Mouse (Mus musculus): ENCODE data around the gene Lgalsl. TPM values are rescaled to one million over a fixed set of nuclear protein-coding genes. Genes with fewer than 3 reads are reported as not detected.
A peak's percentile ranks its signal among the peaks of the same experiment; 100 is the strongest.

The Lgalsl gene
- polyA plus RNA-seq, 1 experiment from 2014 or later, result 34.6 TPM

GRCm38 (mm10) chr11:20831600-20832137 lies 813 bp upstream of the Lgalsl start:
- Histone ChIP-seq H3K36me3 (ENCODE audit: control insufficient read depth, insufficient read depth) (peaks cover 9% of the 10 kb centered on the region), H3K4me1 (ENCODE audit: control insufficient read depth, insufficient read depth, low read length) (peaks cover 10% of the 10 kb centered on the region), H3K27ac (ENCODE audit: low read length) (no peak overlapping the region), H3K27me3 (ENCODE audit: control insufficient read depth, insufficient read depth, low read length) (no peaks in the 10 kb centered on the region), H3K9ac (ENCODE audit: low read length) (peak overlapping the region; percentile 93), H3K4me2 (ENCODE audit: low read depth, low read length) (peak overlapping the region; percentile 85), H3K4me3 (ENCODE audit: low read length) (peak overlapping the region; percentile 82), H3K9me3 (replicated peaks; ENCODE audit: control insufficient read depth, low read length) (no peaks in the 10 kb centered on the region)
- no peak for ATAC-seq (replicated peaks; ENCODE audit: extremely low read depth, insufficient read depth, low FRiP score)
- WGBS, result 19% methylated on average over 11 of the region's 11 CpGs

GRCm38 (mm10) chr11:20829993-20830685 lies 717 bp downstream of the Lgalsl start:
- Histone ChIP-seq H3K27me3 (ENCODE audit: control insufficient read depth, insufficient read depth, low read length) (no peaks in the 10 kb centered on the region), H3K27ac (ENCODE audit: low read length) (peak overlapping the region; percentile 88), H3K4me2 (ENCODE audit: low read depth, low read length) (peak overlapping the region; percentile 85), H3K4me1 (ENCODE audit: control insufficient read depth, insufficient read depth, low read length) (peaks cover 10% of the 10 kb centered on the region), H3K36me3 (ENCODE audit: control insufficient read depth, insufficient read depth) (peaks cover 11% of the 10 kb centered on the region), H3K4me3 (ENCODE audit: low read length) (peak overlapping the region; percentile 82), H3K9ac (ENCODE audit: low read length) (peak overlapping the region; percentile 93), H3K9me3 (replicated peaks; ENCODE audit: control insufficient read depth, low read length) (no peaks in the 10 kb centered on the region)
- 12% methylated on average over 23 of the region's 23 CpGs for WGBS
- ATAC-seq (replicated peaks; ENCODE audit: extremely low read depth, insufficient read depth, low FRiP score), result peak; percentile 4; the same call in 1 of the 2 replicates

DNA sequence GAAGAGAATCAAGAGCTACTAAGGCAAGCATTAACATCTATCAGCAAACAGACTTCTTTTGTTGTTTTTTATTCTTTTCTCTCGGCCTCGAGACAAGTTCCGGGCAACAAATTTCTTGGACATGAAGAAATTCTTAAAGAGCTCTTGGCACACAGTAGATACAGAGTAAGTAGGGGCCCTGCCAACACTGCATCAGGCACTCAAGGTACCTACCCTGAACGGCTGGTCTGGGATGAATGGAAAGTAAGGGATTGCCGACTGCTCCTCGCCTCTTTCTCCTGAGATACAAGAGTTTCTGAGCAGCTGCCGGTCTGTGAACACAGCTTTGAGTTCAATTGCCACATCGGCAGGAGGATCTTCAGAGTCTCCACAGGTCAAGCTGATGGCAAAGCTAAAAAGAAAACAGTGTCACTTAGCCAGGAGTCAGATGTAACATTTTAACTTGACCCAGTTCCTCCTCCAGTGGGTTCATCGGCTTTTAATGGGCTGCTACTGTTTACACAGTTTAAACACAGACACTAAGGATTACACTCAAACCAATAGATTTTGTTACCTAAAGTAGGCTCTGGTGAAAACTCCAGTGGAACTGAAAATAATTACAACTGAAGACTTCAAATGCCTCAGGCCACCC lies 1.7 kb downstream of the Lgalsl start:
- Histone ChIP-seq H3K4me1 (ENCODE audit: control insufficient read depth, insufficient read depth, low read length) (peaks cover 10% of the 10 kb centered on the region), H3K36me3 (ENCODE audit: control insufficient read depth, insufficient read depth) (peaks cover 11% of the 10 kb centered on the region), H3K4me2 (ENCODE audit: low read depth, low read length) (peak overlapping the region; percentile 85; the same call in 1 of the 2 replicates), H3K27me3 (ENCODE audit: control insufficient read depth, insufficient read depth, low read length) (no peaks in the 10 kb centered on the region), H3K27ac (ENCODE audit: low read length) (no peak overlapping the region), H3K9ac (ENCODE audit: low read length) (no peak overlapping the region), H3K4me3 (ENCODE audit: low read length) (no peak overlapping the region), H3K9me3 (replicated peaks; ENCODE audit: control insufficient read depth, low read length) (no peaks in the 10 kb centered on the region)
- 71% methylated on average over 9 of the region's 9 CpGs for WGBS
- ATAC-seq (replicated peaks; ENCODE audit: extremely low read depth, insufficient read depth, low FRiP score), result no peak

- WGBS, result 84% methylated on average over 2 of the region's 2 CpGs
- no peak overlapping the region for H3K9ac ChIP-seq (ENCODE audit: low read length)
- no peak for ATAC-seq (replicated peaks; ENCODE audit: extremely low read depth, insufficient read depth, low FRiP score)
- no peaks in the 10 kb centered on the region for H3K9me3 ChIP-seq (replicated peaks; ENCODE audit: control insufficient read depth, low read length)
- peaks cover 11% of the 10 kb centered on the region for H3K36me3 ChIP-seq (ENCODE audit: control insufficient read depth, insufficient read depth)
- H3K27ac ChIP-seq (ENCODE audit: low read length), result no peak overlapping the region
- H3K4me2 ChIP-seq (ENCODE audit: low read depth, low read length), result no peak overlapping the region
- H3K4me3 ChIP-seq (ENCODE audit: low read length), result no peak overlapping the region
- no peaks in the 10 kb centered on the region for H3K27me3 ChIP-seq (ENCODE audit: control insufficient read depth, insufficient read depth, low read length)
- no peaks in the 10 kb centered on the region for H3K4me1 ChIP-seq (ENCODE audit: control insufficient read depth, insufficient read depth, low read length)
Observed at GRCm38 (mm10) chr11:20823961-20824360, 6.9 kb downstream of the Lgalsl start.

DNA sequence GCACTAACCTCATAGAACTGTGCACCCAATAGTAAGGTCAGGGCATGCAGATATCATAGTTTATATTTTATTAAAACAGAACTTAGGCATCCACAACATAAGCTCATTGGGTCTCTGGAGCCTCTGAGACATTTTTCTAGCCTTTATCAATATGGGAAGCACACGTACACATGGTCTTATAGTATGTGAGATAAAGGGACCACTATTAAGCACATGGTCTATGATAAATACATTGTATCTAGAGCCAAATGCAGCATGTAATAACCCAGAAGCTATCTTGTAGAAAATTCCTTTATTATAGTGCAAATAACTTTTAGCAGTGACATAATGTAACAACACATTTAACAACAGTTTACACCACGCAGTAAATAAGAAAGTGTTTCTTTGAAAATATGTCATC lies 7.6 kb downstream of the Lgalsl start:
- no peak overlapping the region for H3K9ac ChIP-seq (ENCODE audit: low read length)
- H3K36me3 ChIP-seq (ENCODE audit: control insufficient read depth, insufficient read depth), result peaks cover 11% of the 10 kb centered on the region
- no peak overlapping the region for H3K4me2 ChIP-seq (ENCODE audit: low read depth, low read length)
- H3K27me3 ChIP-seq (ENCODE audit: control insufficient read depth, insufficient read depth, low read length), result no peaks in the 10 kb centered on the region
- whole genome bisulfite sequencing, result 83% methylated on average over 2 of the region's 2 CpGs
- no peaks in the 10 kb centered on the region for H3K9me3 ChIP-seq (replicated peaks; ENCODE audit: control insufficient read depth, low read length)
- H3K4me1 ChIP-seq (ENCODE audit: control insufficient read depth, insufficient read depth, low read length), result no peaks in the 10 kb centered on the region
- no peak for ATAC-seq (replicated peaks; ENCODE audit: extremely low read depth, insufficient read depth, low FRiP score)
- H3K4me3 ChIP-seq (ENCODE audit: low read length), result no peak overlapping the region
- H3K27ac ChIP-seq (ENCODE audit: low read length), result no peak overlapping the region

GRCm38 (mm10) chr11:20821351-20821750 lies 9.5 kb downstream of the Lgalsl start:
- no peaks in the 10 kb centered on the region; the same call in 1 of the 2 replicates for H3K36me3 ChIP-seq (ENCODE audit: control insufficient read depth, insufficient read depth)
- no peak overlapping the region for H3K4me2 ChIP-seq (ENCODE audit: low read depth, low read length)
- no peaks in the 10 kb centered on the region for H3K9me3 ChIP-seq (replicated peaks; ENCODE audit: control insufficient read depth, low read length)
- no peak overlapping the region for H3K4me3 ChIP-seq (ENCODE audit: low read length)
- H3K4me1 ChIP-seq (ENCODE audit: control insufficient read depth, insufficient read depth, low read length), result no peaks in the 10 kb centered on the region
- WGBS, result 51% methylated on average over 7 of the region's 7 CpGs
- no peak overlapping the region for H3K9ac ChIP-seq (ENCODE audit: low read length)
- no peaks in the 10 kb centered on the region for H3K27me3 ChIP-seq (ENCODE audit: control insufficient read depth, insufficient read depth, low read length)
- no peak overlapping the region for H3K27ac ChIP-seq (ENCODE audit: low read length)
- no peak for ATAC-seq (replicated peaks; ENCODE audit: extremely low read depth, insufficient read depth, low FRiP score)

DNA sequence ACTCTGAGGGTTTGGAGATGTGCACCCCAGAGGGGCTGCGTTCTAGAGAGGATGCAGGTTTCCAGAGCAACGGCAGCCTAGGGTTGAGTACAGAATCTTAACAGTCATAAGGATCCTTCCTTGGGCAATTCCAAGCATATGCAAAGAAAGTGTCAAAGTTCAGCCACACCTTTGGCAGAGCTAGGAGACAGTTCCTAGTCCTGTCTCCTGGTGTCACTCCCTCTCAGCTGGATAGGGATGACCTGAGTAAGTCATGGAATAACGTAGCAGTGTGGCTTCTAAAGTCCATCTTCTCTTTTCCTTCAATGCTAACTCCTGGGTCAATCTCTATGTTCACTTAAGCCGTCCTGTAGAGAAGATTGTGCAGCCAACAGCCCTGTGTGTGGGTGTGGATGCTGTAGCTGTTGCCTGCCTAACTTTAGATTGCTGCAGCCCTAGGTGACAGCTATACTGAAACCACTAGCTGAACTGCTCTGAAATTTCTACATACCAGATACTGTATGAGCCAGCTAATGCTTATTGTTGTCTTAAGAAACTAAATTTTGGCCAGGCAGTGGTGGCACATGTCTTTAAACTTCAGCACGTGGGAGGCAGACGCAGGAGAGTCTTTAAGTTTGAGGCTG lies 16.8 kb downstream of the Lgalsl start:
- 75% methylated on average over 6 of the region's 6 CpGs for WGBS
- no peaks in the 10 kb centered on the region for H3K4me1 ChIP-seq (ENCODE audit: control insufficient read depth, insufficient read depth, low read length)
- no peak overlapping the region for H3K4me2 ChIP-seq (ENCODE audit: low read depth, low read length)
- no peak for ATAC-seq (replicated peaks; ENCODE audit: extremely low read depth, insufficient read depth, low FRiP score)
- no peaks in the 10 kb centered on the region for H3K36me3 ChIP-seq (ENCODE audit: control insufficient read depth, insufficient read depth)
- H3K27ac ChIP-seq (ENCODE audit: low read length), result no peak overlapping the region
- no peak overlapping the region for H3K4me3 ChIP-seq (ENCODE audit: low read length)
- no peaks in the 10 kb centered on the region for H3K9me3 ChIP-seq (replicated peaks; ENCODE audit: control insufficient read depth, low read length)
- no peak overlapping the region for H3K9ac ChIP-seq (ENCODE audit: low read length)
- H3K27me3 ChIP-seq (ENCODE audit: control insufficient read depth, insufficient read depth, low read length), result no peaks in the 10 kb centered on the region

DNA sequence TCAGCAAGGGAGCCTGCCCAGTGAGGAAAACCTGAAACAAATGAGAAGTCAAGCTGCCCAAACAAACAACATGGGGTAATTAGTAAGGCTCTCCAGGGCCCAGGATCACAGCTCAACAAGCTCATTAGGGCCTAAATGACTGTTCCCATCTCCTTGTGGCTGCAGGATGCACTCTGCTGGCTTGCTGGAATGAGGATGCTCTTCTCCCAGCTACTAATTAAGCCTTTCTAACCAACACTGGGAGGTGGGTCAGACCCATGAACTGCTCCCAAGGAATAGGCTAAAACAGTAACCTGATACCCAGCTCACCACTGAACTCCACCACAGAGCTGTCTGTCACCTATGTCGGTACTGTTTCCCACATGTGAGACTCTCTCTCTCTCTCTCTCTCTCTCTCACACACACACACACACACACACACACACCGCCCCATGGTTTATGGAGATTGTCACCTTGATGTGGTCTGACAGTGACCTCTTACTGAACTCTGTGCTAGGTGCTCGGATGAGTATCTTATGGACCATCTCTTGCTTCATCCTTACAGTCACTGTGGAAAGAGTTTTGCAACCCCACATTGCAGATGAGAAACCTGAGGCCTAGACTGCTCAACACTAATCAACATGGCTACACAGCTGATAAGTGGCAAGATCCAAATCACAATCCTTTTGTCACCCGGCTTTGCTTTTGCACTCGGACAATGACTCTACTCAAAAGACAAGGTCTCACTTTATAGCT lies 18.5 kb downstream of the Lgalsl start:
- Histone ChIP-seq H3K4me3 (ENCODE audit: low read length) (no peak overlapping the region), H3K36me3 (ENCODE audit: control insufficient read depth, insufficient read depth) (no peaks in the 10 kb centered on the region), H3K4me1 (ENCODE audit: control insufficient read depth, insufficient read depth, low read length) (no peaks in the 10 kb centered on the region), H3K27me3 (ENCODE audit: control insufficient read depth, insufficient read depth, low read length) (no peaks in the 10 kb centered on the region), H3K27ac (ENCODE audit: low read length) (no peak overlapping the region), H3K4me2 (ENCODE audit: low read depth, low read length) (no peak overlapping the region), H3K9ac (ENCODE audit: low read length) (no peak overlapping the region), H3K9me3 (replicated peaks; ENCODE audit: control insufficient read depth, low read length) (no peaks in the 10 kb centered on the region)
- WGBS, result 79% methylated on average over 5 of the region's 5 CpGs
- no peak for ATAC-seq (replicated peaks; ENCODE audit: extremely low read depth, insufficient read depth, low FRiP score)
